Mouse (Mus musculus) stomach, embryonic 14.5 days (tissue): ENCODE results near the gene Vipas39. TPM values are rescaled to one million over a fixed set of nuclear protein-coding genes. Genes with fewer than 3 reads are reported as not detected.
"Not testable (repeated sequence)": the region's sequence is repeated elsewhere in the genome, so short reads cannot be mapped to it uniquely, and the experiment has no call there.

Experiments used
- ATAC-seq: fragments of 200-750 bp; cut with Nextera tagmentation; 2 replicates; pipeline ENCODE4 v1.8.0; 2017; ENCODE audit warnings: low read depth, moderate TSS enrichment; ENCODE audit not compliant: insufficient number of reproducible peaks, insufficient read depth, low FRiP score
- H3K27ac ChIP-seq: fragments of 300-500 bp; sonication (generic); 2 replicates; pipeline ENCODE4 v1.5.1; 2014; ENCODE audit warnings: mild to moderate bottlenecking, low read length, moderate library complexity, mixed read lengths
- H3K27me3 ChIP-seq: fragments of 300-500 bp; sonication (generic); 2 replicates; pipeline ENCODE4 v1.6.1; 2014; ENCODE audit warnings: low read length, control low read depth, mixed read lengths; ENCODE audit not compliant: control insufficient read depth, insufficient read depth
- H3K36me3 ChIP-seq: fragments of 300-500 bp; sonication (generic); 2 replicates; pipeline ENCODE4 v1.6.1; 2014; ENCODE audit warnings: mild to moderate bottlenecking, control low read depth, low read length, moderate library complexity, mixed read lengths; ENCODE audit not compliant: control insufficient read depth, insufficient read depth
- H3K4me1 ChIP-seq: fragments of 300-500 bp; sonication (generic); 2 replicates; pipeline ENCODE4 v1.6.1; 2014; ENCODE audit warnings: low read length, control low read depth, mixed read lengths; ENCODE audit not compliant: control insufficient read depth, insufficient read depth
- H3K4me2 ChIP-seq: fragments of 300-500 bp; sonication (generic); replicated peaks from 2 replicates; pipeline ENCODE4 v1.6.1; 2014; ENCODE audit warnings: low read depth, low read length, control low read depth
- H3K4me3 ChIP-seq: fragments of 300-500 bp; sonication (generic); 2 replicates; pipeline ENCODE4 v1.5.1; 2014; ENCODE audit warnings: low read depth, low read length, control low read depth
- H3K9ac ChIP-seq: fragments of 300-500 bp; sonication (generic); replicated peaks from 2 replicates; pipeline ENCODE4 v1.6.1; 2014; ENCODE audit warnings: low read depth, mild to moderate bottlenecking, control low read depth, low read length, moderate library complexity, mixed read lengths
- H3K9me3 ChIP-seq: fragments of 300-500 bp; sonication (generic); 2 replicates; pipeline ENCODE4 v1.6.1; 2016; ENCODE audit warnings: low read depth, low read length, control low read depth; ENCODE audit not compliant: control insufficient read depth
- WGBS: fragments of 180-500 bp; shearing (Covaris S2); extraction: QIAGEN DNeasy Blood & Tissue Kit; methylation state at CpG from one replicate; pipeline ENCODE4 v1.1.7; 2014; 5-methylcytosine and 5-hydroxymethylcytosine counted together
- polyA plus RNA-seq: library from polyadenylated mRNA; unstranded; fragments of >200 nt; fragmentation: Nextera tagmentation; extraction: Ambion mirVana; gene quantifications from 2 replicates; pipeline ENCODE4 v1.2.1, GENCODE M21; 2014

Vipas39 gene
- polyA plus RNA-seq, 1 experiment from 2014 or later, result 48.3 TPM

DNA sequence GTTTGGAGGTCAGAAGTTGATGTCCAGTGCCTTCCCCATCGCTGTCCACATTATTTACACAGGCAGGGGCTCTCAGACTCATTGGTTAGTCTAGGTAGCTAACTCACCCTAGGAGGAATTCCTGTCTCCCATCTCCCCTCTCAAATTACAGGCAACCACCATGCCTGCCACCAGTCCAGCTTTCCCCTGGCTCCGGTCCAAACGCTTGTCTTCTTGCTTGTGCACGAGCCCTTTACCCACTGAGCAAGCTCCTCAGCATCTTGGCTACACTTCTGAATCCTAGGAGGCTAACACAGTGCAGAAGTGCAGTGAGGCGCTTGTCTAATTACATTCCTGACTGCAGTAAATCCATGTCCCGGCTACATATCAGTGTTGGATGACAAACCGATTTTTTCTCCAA, 46.7 kb downstream of the Vipas39 start:
- no peak for ATAC-seq
- H3K9ac ChIP-seq, result no peak overlapping the region
- no peak overlapping the region for H3K27ac ChIP-seq
- H3K4me1 ChIP-seq, result no peaks in the 10 kb centered on the region
- H3K27me3 ChIP-seq, result no peaks in the 10 kb centered on the region
- H3K4me3 ChIP-seq, result no peak overlapping the region
- no peaks in the 10 kb centered on the region for H3K36me3 ChIP-seq
- H3K4me2 ChIP-seq, result no peak overlapping the region
- H3K9me3 ChIP-seq, result no peaks in the 10 kb centered on the region
- WGBS, result 44% methylated on average over 7 of the region's 7 CpGs

DNA sequence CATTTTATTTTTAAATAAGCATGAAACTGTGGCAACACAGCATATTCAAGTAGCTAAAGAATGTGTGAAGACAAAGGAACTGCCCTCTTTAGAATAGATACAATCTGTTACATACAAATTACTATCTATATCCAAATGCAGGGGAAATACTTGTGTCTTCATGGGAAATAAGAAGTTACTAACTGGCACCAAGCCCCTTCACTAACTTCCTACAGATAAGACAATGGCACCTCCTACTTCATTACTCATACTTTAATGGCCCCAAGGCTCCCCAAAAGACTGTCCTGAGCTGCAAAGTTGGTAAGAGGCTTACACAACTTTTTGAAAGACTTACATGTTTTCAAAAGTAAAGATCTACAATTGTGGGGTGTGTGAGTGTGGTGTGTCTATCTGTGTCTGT, 48.5 kb downstream of the Vipas39 start:
- Histone ChIP-seq H3K4me1 (no peaks in the 10 kb centered on the region), H3K36me3 (no peaks in the 10 kb centered on the region), H3K9me3 (no peaks in the 10 kb centered on the region), H3K4me2 (no peak overlapping the region), H3K27ac (no peak overlapping the region), H3K4me3 (no peak overlapping the region), H3K9ac (no peak overlapping the region), H3K27me3 (no peaks in the 10 kb centered on the region)
- ATAC-seq, result no peak

DNA sequence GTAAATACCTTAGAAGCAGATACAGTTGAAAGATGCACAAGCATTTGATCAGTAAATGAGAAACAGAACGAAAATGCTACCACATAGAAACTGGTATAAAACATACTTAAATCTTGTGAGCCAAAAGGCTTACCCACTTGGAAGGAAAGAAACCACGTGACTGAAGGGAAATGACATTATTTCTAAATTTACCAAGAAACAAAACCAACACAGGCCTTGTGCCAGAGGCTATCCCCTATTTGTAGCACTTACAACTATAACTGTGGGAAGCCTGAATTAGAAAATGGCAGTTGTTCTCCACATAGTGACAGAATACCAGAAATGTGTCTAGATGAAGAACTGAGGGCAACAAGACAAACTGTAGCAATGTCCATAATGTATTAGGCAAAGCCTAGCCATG, 50.0 kb downstream of the Vipas39 start:
- WGBS, result 73% methylated on average over 2 of the region's 2 CpGs
- no peaks in the 10 kb centered on the region for H3K4me1 ChIP-seq
- no peak overlapping the region for H3K9ac ChIP-seq
- no peaks in the 10 kb centered on the region for H3K36me3 ChIP-seq
- H3K4me3 ChIP-seq, result no peak overlapping the region
- H3K27ac ChIP-seq, result no peak overlapping the region
- ATAC-seq, result no peak
- H3K9me3 ChIP-seq, result no peaks in the 10 kb centered on the region
- no peaks in the 10 kb centered on the region for H3K27me3 ChIP-seq
- H3K4me2 ChIP-seq, result no peak overlapping the region

DNA sequence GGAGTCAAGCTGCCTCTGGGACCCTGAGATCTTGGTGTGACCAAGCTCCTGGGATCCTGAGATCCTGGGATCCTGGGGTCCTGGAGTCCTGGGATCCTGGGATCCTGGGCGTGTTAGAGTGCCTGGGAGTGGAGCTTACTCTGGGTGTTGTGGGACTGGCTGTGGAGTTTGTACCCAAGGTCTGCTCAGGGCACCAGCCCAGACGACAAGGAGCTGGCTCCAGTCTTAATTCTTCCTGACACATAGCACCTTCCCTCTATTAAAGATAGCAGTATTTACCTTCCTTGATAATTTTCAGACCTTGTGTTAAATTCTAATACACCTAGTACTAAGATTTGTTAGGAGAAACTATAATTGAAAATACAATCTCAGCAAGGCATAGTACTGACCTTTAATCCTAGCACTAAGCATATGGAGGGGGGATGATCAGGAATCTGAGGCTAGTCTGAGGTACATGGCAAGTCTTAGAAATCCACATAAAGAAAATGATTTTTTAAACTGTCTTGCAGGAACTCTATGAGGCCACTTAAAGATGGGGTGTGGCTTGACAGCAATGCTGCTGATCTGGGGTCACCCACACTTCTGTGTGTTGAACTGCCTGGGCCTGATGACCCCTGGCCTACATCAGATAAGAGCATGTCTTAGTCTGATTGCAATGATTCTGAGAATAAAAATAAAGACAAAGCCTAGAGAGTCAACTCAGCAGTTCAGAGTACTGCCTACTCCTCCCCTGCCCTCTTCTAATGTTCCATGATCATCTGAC, 53.0 kb downstream of the Vipas39 start:
- WGBS, result 54% methylated on average over 2 of the region's 2 CpGs
- Histone ChIP-seq H3K27ac (no peak overlapping the region), H3K27me3 (no peaks in the 10 kb centered on the region), H3K36me3 (no peaks in the 10 kb centered on the region), H3K4me3 (no peak overlapping the region), H3K4me1 (no peaks in the 10 kb centered on the region), H3K4me2 (no peak overlapping the region), H3K9ac (no peak overlapping the region), H3K9me3 (no peaks in the 10 kb centered on the region)
- ATAC-seq, result no peak

DNA sequence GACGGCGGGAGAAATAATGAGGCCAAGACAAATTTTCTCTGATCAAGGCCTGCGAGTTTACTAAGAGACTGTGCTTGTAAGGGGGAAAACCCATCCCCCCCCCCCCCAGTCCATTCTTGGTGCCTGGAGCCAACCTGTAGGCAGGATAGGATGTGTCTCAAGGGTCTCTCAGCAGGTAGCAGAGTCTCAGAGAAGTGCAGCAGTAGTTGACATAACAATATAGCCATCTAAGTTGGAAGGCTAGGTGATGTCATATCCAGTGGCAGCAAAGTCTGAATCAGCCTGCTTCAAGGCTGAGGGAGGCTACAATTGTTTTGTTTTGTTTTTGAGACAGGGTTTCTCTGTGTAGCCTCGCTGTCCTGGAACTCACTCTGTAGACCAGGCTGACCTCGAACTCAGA, 60.3 kb downstream of the Vipas39 start:
- not testable (repeated sequence) for H3K4me3 ChIP-seq, H3K4me1 ChIP-seq, H3K36me3 ChIP-seq, H3K27me3 ChIP-seq, H3K27ac ChIP-seq, H3K9ac ChIP-seq, H3K4me2 ChIP-seq, H3K9me3 ChIP-seq, ATAC-seq
- 90% methylated on average over 5 of the region's 5 CpGs for WGBS

DNA sequence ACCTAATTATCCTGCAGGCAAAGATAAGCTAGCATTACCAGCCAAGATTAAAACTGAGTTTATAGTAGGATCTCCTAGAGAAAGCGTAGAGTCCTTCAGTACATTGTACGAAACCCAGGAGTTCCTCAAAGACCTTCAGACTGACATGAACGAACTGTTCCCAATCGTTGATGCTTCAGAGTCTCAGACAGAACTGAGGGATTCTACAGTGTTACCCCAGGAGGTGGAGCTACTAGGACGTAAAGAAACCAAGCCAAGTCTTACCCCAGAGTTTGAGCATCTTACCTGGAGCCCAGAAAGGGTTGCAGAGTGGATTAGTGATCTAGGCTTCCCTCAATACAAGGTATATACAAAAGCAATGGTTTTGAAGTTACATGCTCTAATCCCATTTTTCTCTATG, 64.4 kb downstream of the Vipas39 start:
- H3K27ac ChIP-seq, result no peak overlapping the region

DNA sequence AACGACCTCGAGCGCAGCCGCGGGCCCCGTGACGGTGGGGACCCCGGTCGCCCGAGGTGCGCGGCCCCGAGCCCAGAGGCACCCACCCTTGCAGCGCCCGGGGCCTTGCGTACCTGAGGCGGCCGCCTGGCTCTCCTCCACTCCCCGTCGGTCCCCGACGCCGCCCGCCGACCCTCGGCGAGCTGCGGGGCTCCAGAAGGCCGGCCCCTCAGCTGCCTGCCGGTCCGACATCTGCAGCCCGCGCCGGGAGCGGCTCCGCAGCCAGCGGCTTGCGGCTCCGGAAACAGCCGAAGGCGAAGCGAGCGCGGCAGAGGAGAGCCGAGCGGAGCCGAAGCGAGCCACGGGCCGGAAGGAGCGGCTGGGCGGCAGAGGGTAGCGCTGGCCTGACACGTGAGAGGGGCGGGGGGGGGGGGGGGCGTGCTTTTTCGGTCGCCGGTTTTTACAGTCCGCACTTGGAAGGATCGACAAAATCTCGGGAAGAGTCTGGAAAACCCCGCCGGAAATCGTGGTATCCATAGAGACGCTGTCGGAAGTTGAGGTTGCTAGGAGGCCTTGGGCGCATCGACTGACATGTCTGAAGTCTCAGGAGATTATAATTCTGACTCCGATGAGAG, 66.0 kb downstream of the Vipas39 start, which contains the start of gene Tmed8:
Gene Tmed8 (minus strand): TSS at position 482 of the 614 bp plus-strand sequence.
- Histone ChIP-seq H3K9ac (peak within 1 kb of the TSS; percentile 86), H3K27ac (peak within 1 kb of the TSS; percentile 71; the same call in 1 of the 2 replicates), H3K4me2 (peak within 1 kb of the TSS; percentile 87), H3K9me3 (no peaks in the 10 kb centered on the region), H3K4me1 (peaks cover 6% of the 10 kb centered on the region; the same call in 1 of the 2 replicates), H3K27me3 (no peaks in the 10 kb centered on the region), H3K36me3 (no peaks in the 10 kb centered on the region), H3K4me3 (peak within 1 kb of the TSS; percentile 92)
- peak; percentile 94 for ATAC-seq
- under 1% methylated on average over 68 of the region's 70 CpGs for WGBS

More for the DNA sequence above, 64.4 kb downstream of the Vipas39 start:
- ATAC-seq, result no peak
- Histone ChIP-seq H3K4me1 (peaks cover 6% of the 10 kb centered on the region; the same call in 1 of the 2 replicates), H3K36me3 (no peaks in the 10 kb centered on the region), H3K9me3 (no peaks in the 10 kb centered on the region), H3K9ac (no peak overlapping the region), H3K4me3 (no peak overlapping the region), H3K27me3 (no peaks in the 10 kb centered on the region), H3K4me2 (no peak overlapping the region)
- 66% methylated on average over 5 of the region's 5 CpGs for WGBS

DNA sequence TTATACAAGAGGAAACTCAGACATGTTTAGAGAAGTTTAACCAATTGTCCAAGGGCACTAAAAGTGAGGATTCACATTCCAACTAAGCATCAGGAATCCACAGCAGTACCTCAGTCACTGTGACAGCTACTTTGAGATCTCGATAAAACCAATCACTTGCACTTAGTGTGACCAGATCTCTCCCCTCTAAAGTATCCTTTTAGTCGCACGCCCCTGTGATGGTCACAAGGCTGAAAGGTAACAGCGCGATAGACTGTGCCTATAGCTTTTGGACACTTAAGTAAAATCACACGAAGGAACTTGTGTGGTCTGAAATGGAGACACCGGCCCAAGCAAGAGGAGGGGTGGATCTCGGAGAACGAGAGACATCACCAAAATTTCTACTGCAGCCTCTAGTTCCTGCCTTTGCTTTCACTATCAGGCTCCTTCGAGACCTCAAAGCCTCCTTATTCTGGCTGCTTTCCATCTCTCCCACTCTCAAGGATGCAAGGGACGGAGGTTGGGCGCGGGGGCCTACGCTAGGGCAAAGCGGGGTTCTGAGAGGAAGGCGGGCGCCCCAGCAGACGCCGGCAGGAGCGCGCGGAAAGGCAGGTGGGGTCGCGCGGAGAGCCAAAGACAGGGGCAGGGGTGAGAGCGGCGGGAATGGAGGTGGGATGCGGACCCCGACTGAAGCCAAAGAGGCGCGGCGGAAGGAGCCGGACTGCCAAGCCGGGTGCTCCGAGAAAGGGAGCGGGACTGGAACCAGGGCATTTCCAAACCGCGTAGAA, 66.7 kb downstream of the Vipas39 start, which contains the start of gene Samd15:
Gene Samd15 (plus strand): TSS at position 518 of the 767 bp plus-strand sequence.
- Histone ChIP-seq H3K27me3 (no peaks in the 10 kb centered on the region), H3K4me1 (peaks cover 6% of the 10 kb centered on the region; the same call in 1 of the 2 replicates), H3K4me3 (peak within 1 kb of the TSS; percentile 92), H3K4me2 (peak within 1 kb of the TSS; percentile 87), H3K27ac (peak within 1 kb of the TSS; percentile 71; the same call in 1 of the 2 replicates), H3K36me3 (no peaks in the 10 kb centered on the region), H3K9me3 (no peaks in the 10 kb centered on the region), H3K9ac (peak within 1 kb of the TSS; percentile 86)
- under 1% methylated on average over 36 of the region's 38 CpGs for WGBS
- ATAC-seq, result peak; percentile 39; the same call in 1 of the 2 replicates
